Mouse (Mus musculus): ENCODE data around the gene Ccdc142. TPM values are rescaled to one million over a fixed set of nuclear protein-coding genes. Genes with fewer than 3 reads are reported as not detected.

Ccdc142 gene
- total and polyA plus RNA-seq, 3 experiments = 2.9 to 34.9 (median 5.9) TPM

DNA sequence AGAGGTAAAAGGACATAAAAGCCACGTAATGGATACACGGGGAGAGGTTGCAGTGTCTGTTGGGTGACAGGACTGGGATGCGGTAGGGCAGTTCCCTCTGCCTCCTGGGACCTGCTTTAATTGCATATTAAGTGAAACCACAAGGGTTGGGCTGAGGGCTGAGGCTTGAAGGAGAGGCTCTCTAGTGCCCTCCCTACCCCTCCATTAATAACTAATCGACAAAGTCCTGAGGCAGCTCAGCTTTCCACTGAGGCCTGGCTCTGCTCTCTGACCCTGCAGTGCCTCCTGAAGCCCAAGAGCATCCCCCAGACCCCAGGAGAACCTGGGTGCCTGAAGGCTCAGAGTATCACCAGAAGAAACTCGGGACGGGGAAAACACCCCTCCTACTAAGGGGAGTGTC lies 16.9 kb upstream of the Ccdc142 start:
- DNase-seq = no peak

DNA sequence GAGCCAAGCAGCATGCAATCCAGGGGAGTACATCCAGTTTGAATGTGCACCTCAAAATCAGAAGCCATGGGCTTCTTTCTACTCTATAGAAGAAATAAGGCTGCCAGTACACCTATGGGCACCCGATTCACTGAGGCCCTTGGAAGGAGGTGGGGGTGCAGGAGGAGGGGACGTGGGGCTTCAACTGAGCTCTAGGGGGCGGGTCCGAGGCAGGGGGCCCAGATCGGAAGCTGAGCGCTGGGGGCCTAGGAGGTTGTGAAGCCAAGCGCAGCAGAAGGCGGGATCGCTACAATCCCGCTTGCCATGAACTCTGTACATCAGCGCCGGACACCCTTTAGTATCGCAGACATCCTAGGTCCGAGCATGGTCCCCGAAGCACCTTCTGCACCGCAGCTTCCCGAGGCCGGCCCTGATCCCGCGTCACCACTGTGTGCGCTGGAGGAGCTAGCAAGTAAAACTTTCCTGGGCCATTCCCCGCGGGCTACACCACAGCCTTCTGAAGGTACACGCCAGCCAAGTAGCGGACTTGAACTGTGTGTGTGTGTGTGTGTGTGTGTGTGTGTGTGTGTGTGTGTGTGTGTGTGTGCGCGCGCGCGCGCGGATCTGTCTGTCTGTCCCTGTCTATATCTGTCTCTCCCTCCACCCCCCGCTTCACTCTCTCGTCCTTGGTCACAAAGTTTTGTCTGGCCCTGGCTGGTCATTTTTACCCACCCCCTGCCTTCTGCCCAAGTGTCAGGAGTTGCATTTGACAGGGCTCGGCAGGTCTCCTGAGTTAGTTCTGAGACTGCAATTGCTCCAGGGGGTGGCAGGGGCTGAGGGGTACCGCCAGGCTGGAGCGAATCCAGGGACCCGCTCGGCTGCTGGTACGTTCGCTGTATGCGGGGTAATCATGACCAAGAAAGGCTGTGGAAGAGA lies 15.0 kb upstream of the Ccdc142 start, which contains the start of gene Lbx2:
Gene Lbx2 (plus strand): TSS at position 247 of the 915 bp plus-strand sequence.
- peak; percentile 82 for DNase-seq

DNA sequence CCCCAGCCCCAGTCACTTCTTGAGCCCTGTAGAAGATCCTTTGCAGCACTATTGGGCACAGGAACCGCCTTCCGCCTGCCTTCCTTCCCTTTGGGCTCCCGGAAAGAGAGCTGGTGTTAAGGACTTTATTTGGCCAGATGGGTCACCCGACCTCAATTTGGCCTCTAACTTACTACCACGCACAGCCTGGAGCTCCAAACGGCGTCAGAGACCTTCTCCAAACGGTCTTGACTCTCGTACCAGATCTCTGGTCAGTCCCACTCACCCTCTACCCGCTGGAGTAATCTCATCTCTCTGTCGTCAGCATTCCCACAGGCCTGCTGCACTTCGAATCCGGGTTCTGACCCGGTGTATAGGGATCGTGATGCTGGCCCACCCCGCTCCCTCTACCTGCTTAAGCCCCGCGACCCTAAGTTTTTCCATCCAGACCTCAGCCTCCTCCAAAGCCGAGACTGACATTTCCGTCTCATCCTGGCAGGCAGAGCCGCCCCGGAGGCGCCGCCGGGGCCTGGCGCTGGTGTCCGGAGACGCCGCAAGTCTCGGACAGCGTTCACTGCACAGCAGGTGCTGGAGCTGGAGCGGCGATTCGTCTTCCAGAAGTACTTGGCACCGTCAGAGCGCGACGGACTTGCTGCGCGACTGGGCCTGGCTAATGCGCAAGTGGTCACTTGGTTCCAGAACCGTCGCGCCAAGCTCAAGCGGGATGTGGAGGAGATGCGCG lies 14.0 kb upstream of the Ccdc142 start:
- DNase-seq = peak; percentile 81

DNA sequence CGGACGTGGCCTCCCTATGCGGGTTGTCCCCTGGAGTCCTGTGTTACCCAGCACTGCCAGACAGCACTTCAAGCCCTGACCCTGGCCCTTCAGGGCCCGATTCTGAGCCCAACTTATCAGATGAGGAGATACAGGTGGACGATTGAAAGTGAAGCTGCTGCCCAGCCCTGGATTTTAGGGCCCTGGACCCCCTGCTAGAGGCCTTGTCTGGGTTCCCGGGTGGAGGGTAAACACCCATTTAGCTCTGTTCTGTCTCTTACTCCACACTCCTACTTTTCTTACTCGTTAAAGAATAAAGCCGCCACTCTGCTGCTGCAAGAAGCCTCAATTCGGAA lies 13.5 kb upstream of the Ccdc142 start:
- no peak for DNase-seq

DNA sequence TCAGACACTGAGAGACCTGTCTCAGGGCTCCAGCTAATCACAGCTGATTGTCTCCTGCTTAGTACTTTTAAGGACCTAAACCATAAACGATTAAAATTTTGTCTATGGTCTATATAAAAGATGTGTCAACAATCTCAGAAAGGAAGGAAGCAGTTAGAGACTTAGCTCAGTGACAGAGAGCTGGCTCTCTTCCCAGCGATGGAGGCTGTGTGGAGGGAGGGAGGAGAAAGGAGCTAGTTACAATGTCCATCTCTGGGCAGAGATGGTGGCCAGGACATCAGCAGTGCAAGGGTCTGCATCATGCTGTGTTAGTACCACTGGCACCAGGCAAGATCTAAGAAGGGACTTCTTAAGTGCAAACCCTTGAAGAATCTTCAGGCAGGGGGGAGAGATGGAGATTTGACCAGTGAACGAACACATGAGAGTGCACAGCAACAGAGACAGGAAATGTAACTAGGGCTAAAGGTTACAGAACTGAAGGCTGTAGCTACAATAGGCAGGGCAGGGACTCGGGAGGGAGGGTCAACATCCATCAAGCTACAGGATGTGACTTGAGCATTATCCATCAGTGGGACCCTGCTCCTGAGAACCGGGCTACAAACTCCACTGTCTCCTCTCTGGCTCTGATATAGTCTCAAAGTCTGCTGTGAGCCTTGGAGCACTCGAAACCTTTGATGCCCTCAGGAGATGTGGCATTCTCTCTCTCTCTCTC lies 8.8 kb upstream of the Ccdc142 start:
- no peak for DNase-seq

DNA sequence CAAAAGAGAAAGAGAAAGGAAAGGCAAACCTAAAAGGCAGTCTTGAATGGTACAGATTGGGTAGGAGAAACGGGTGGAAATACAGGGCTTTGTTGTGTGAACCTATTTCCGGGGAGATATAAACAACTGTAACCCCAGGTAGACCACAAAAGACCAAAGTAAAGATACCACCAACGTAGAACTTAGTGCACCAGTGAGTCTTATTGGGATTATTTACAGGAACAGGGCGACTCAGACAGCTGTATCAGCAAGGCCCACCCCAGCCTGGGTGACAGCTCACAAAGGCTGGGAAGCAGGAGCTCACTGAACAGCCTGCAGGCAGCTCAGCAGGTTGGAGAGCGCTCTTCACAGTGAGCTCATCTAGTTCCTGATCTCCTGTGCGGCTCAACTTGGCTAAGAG lies 5.4 kb upstream of the Ccdc142 start:
- DNase-seq = no peak

DNA sequence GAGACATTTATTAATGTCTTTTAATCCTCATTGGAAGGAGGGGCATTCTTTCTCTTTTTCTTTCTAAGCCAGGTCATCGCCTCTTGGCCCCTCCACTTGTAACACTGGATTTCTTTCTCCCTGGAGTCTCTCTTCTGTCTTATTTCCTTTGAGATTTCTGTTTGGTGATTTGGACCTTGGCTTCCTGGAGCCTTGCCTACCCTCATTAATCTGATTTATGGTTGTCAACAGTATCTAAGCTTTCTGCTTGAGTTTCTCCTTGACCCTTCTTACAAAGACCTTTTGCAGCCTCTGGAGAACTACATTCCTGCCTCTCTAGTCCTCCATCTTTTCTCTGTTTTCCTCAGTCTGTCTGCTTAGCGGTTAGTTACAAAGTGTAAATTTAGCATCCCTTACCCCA lies 3.0 kb upstream of the Ccdc142 start:
- DNase-seq = peak; percentile 81

DNA sequence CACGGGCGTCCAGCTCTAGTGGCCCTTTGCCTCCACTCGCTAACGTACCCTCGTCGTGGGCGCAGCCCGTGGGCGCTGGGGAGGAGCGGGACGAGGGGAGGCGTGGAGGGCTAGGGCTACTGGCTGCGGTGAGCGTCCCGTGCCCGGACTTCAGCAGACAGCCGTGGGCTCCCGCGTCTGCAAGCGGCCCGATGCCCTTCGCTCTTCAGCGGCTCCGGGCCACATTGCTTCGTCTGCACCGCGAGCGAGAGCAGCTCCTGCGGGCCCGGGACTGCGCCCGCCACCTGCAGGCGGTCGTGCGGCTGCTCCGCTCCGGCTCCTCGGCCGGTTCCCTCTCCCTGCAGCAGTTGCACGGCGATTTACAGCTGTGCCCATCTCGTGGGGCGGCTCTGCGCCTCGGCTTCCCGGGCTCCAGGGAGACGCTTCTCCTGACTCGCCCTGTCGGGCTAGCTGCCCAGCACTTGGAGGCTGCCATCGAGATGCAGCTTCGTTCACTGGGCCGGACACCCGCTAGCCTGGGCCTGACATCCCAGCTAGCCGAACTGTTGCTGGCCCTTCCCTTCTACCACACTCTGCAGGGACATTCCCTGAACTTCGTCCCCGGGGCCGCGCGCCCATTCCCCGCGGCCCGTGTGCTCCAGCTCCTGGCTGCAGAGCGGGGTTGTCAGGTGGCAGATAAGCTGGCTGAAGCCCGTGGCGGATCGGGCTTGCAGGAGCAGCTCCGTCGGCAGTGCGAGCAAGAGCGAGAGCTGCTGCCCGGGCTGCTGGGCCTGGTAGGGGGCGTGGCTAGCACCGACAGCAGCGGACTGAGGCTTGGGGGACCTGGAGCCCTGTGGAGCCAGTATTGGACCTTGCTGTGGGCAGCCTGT lies 521 bp downstream of the Ccdc142 start:
- peak; percentile 85 for DNase-seq

DNA sequence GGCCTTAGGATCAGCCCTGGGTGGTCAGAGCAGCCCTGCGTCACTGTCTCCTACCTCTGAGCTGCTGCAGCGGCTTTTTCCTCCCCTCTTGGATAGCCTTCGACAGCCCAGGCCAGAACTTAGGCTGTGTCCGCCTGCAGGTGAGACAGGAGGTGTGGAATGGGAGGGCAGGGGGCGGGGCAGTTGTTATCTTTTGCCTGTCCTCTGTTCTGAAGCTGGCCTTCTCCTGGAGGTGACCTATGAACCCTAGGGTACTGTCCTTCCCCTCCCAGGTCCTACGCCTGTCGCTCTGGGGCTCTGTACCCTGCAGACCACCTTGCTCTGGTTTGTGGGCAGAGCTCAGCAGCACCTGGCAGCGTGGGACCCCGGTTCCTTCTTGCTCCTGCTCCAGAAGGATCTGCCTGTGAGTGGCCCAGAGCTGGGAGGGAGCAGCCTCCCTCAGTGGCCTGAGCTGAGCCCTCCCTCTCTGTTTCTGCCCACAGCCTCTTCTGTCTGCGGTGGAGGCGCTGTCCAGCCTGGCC lies 1.8 kb downstream of the Ccdc142 start:
- DNase-seq = no peak

DNA sequence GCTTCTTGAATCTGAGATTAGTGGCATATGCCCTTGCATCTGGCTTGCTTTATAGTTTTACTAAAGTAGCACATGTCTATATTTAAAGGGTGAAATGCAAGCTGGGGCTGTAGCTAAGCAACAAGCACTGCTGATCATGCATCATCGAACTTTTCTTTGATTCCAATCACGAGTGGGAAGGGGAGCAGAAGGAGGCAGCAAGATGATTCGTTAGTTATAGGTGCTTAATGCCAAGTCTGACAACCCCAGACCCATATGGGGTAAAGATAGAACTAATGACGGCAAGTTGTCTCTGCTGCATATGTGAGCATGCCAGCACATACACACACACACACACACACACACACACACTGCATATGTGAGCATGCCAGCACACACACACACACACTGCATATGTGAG lies 2.8 kb downstream of the Ccdc142 start:
- DNase-seq = no peak

DNA sequence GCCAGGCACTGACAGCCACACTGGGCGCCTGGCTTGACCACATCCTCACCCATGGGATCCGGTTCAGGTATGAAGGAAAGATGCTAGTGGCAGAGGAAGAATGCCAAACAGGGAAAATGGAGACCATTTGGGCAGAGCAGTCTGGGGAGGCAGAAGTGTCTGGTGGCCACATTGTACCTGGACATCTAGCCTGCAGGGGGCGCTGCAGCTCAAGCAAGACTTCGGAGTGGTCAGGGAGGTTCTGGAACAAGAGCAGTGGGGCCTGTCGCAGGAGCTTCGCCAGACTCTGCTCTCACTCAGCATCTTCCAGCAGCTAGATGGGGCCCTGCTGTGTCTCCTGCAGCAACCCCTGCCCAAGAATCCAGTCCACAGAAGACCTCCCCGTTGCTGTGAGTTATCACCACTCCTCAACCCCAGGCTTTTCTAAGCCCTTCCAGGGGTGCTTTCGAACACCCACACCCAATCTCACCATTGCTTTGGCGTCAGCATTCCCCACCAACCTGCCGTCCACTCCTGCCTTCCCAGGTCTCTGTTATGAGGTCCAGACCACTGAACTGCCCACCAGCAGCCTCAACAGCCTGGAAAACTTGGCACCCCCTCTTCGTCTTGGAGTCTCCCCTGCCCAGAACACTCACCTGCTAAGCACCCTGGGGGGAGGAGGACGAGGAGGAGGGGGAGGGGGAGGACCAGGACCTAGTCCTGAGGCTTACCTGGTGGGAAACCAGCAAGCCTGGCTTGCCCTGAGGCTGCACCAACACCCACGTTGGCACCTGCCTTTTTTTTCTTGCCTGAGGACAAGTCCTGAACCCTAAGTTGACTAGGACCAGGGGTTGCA lies 6.4 kb downstream of the Ccdc142 start:
- DNase-seq = peak; percentile 82

DNA sequence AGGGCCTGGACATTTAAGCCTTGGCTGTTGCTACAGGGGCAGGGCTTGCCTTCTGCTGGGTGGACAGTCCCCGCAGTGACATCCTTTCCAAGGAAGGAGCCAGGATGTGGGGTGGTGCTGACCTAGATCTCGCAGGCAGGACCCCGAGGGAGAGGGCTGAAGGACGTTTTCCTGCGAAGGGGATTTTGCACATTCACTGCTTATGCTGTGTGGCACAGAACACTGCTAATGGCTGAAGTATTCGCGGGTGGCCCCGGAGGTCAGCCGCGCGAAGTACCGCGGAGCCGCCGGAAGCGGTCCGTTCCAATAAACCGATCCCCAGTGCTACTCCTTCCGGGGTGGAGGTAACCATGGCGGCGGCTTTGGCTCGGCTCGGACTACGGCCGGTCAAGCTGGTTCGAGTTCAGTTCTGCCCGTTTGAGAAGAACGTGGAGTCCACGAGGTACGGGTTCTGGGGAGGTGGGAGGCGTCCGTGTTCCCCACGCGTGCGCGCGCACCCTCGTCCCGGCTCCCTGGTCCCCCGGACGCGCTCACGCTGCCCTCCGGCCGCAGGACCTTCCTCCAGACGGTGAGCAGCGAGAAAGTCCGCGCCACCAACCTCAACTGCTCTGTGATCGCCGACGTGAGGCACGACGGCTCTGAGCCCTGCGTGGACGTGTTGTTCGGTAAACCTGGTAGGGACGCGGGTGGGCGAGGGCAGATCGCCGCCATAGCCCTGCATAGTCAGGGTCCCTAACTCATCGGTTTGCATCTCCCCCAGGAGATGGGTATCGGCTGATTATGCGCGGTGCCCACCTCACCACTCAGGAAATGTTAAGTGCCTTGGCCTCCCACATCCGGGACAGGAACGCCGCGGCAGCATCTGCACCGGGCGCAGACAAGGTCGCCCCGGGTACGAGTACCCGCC lies 7.6 kb downstream of the Ccdc142 start, which contains the start of gene Mrpl53:
Gene Mrpl53 (plus strand): TSS at position 279 of the 907 bp plus-strand sequence.
- peak; percentile 90 for DNase-seq

DNA sequence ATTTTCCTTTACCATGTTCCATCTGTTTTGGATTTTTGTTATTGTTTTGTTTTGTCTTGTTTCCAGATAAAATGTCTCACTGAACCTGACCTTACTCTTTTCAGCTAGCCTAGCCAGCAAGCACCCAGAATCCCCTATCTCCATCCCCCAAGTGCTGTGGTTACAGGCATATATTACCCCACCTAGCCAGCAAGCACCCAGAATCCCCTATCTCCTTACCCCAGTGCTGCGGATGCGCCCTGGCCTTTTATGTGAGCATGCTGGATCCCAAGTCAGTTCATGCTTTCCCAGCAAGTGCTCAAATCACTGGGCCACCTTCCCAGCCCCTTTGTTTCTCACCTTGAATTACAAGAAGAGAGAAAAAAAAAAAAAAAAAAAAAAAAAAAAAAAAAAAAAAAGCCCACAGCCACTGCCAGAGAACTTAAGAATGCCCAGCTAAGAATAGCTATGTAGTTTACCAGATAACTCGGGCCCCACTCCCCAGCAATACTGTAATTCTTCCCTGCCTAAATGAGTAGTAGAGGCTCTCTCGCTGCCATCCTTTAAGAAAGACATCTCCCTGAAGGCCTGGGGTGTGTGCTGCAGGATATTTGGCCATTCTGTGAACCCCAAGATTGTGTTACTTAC lies 10.2 kb downstream of the Ccdc142 start:
- no peak for DNase-seq

DNA sequence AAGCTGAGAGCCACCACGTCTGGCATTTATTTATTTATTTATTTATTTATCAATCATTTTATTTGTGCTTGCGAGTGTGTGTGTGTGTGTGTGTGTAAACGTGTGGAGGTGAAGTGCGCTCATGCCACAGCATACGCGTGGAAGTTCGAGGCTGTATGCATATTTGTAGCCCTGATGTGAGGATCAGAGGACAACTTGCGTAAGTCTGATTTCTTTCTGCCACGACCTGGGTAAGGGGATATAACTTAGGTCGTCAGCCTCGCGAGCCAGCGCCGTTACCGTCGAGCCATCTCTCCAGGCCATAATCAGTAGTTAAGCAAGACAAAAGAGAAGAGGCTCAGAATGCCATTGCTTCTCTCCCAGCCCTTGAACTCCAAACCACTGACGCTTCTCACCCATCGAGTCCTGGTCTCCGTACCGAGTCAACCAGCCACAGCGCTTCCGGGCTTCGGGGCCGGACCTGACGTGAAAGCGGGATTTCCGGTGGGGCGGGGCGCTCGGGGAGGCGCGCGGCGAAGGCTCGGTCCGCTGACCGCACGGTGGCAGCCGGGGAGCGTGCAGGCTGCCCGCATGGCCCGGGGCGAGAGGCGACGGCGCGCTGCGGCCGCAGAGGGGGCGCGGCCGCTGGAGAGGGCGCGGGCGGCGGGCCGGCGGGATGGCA lies 13.7 kb downstream of the Ccdc142 start, which contains the start of gene Mogs:
Gene Mogs (plus strand): TSS at position 486 of the 661 bp plus-strand sequence.
- DNase-seq = peak; percentile 97

DNA sequence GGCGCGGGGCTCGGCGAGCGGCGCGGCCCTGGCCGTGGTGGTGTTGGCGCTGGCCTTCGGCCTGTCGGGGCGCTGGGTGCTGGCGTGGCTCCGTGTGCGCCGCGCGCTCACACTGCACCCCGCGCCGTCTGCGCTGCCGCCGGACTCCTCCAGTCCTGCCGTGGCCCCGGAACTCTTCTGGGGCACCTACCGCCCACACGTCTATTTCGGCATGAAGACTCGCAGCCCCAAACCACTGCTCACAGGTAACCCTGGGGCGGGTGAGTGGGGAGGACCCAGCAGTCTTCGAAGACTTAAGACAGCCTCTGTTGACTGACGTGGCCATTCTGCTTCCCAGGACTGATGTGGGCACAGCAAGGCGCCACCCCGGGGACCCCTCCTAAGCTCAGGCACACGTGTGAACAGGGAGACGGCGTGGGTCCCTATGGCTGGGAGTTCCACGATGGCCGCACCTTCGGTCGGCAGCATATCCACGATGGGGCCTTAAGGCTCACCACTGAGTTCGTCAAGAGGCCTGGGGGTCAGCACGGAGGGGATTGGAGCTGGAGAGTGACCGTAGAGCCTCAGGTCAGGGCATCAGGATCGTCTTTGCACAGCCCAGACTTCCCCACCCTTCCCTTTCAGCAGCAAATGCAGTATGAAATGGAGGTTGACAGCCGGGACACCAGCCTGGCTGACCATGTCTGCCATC lies 14.4 kb downstream of the Ccdc142 start:
- DNase-seq = no peak

DNA sequence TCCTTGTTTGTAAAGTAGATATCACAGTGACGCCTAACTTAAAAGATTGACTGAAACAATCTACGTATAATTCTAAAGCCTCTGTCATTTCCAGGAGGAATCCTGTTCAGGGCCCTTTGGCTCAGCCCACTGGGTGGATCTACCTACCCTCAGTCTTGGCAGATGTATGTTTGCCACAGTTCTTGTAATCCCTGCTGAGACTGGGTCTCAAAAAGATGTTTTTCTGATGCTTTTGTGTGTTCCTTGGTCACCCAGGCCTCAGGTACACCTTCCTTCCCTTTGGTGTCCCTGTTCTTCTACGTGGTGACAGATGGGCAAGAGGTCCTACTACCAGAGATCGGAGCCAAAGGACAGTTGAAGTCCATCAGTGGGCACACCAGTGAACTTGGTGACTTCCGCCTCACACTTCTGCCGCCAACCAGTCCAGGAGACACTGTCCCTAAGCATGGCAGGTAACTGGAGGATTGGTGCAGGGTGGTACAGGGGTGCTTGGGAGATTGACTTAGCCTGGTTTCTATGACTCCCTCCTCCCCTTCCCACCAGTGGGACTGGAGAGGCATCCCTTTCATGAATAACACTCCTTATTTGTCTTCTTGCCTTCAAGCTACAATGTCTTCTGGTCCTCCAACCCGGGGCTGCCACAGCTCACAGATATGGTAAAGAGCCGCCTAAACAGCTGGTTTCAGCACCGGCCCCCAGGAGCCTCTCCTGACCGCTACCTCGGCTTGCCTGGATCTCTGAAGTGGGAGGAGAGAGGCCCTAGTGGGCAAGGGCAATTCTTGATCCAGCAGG lies 15.2 kb downstream of the Ccdc142 start:
- DNase-seq = no peak

DNA sequence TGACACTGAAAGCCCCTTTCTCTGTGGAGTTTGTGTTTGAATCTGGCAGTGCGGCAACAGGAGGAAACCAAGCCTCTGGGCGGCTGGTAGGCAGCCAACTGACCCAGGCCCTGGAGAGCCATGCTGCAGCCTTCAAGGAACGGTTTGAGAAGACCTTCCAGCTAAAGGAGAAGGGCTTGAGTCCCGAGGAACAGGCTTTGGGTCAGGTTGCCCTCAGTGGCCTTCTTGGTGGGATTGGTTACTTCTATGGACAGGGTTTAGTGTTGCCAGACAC lies 15.7 kb downstream of the Ccdc142 start:
- no peak for DNase-seq
